In the genomic region with DNA sequence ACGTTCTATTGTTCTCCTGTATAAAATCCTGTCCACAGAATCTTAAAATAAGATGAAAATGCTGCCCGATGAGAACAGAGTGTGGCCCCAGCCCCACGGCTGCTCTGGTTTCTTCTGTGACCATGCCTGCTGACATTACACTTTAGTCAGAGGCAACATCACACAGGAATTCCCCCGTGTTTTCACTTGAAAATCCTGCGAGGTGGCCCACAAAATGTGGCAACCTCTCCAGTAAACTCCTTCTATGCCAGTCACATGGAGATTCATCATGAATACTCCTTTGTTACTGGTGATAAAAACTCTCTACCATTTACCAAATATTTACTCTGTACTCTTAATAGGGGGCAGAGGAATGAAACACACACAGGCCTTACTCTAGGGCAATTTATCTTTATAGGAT, we compare ENCODE assay signal across 24 mouse cellular contexts.
DNase-seq lines count a peak whose midpoint lies in the region; ATAC-seq and TF ChIP-seq lines count a peak whose summit lies in the region.
"Had no signal": no experiment of that assay in that cellular context is flagged by ENCODE, and none has a peak within 500 bp of the region (broad histone marks: within the 10 kb centered on the region; RNA-seq: fewer than 3 reads in every experiment).

No protein-coding gene starts in this region.

- no peak overlapping the region for H3K27ac ChIP-seq in intestine, embryonic 14.5 days (ENCODE audit: low read depth)
- H3K27ac ChIP-seq in intestine, embryonic 15.5 days: no peak overlapping the region
- H3K27ac ChIP-seq in CH12.LX (ENCODE audit: insufficient read depth, low read depth): peak overlapping the region; percentile 60; the same call in 1 of the 2 replicates
- H3K27ac ChIP-seq: embryonic facial prominence, embryonic 15.5 days; forebrain, embryonic 15.5 days; heart, adult 2 months; heart, embryonic 15.5 days; hindbrain, embryonic 10.5 days; hindbrain, embryonic 14.5 days had no signal

- H3K27me3 ChIP-seq in intestine, embryonic 14.5 days (replicated peaks; ENCODE audit: control insufficient read depth, insufficient read depth, low read length): no peaks in the 10 kb centered on the region
- H3K27me3 ChIP-seq in intestine, embryonic 15.5 days (replicated peaks): no peaks in the 10 kb centered on the region
- H3K27me3 ChIP-seq in CH12.LX (replicated peaks): no peaks in the 10 kb centered on the region
- H3K27me3 ChIP-seq: embryonic facial prominence, embryonic 15.5 days; forebrain, embryonic 15.5 days; heart, embryonic 15.5 days; Patski had no signal

- dilution Hi-C loops in CH12.LX (cut with MboI; ENCODE audit: extremely low pct_ligation_motif_present, extremely low pct_unique_long_range_greater_than_20kb, low sequenced_read_pairs): no loop called here

- no peak overlapping the region for H3K9ac ChIP-seq in intestine, embryonic 14.5 days (ENCODE audit: low read length)
- H3K9ac ChIP-seq in intestine, embryonic 15.5 days: no peak overlapping the region
- no peak overlapping the region for H3K9ac ChIP-seq in CH12.LX (ENCODE audit: insufficient read depth, low read depth)
- H3K9ac ChIP-seq: embryonic facial prominence, embryonic 15.5 days; forebrain, embryonic 15.5 days; heart, embryonic 15.5 days; hindbrain, embryonic 14.5 days had no signal

- H3K4me3 ChIP-seq in intestine, embryonic 14.5 days (ENCODE audit: low read depth, low read length): no peak overlapping the region
- H3K4me3 ChIP-seq in intestine, embryonic 15.5 days (replicated peaks): no peak overlapping the region
- no peak overlapping the region for H3K4me3 ChIP-seq in CH12.LX (replicated peaks in 1 of 3; ENCODE audit: low read depth in 2 of 3, low read length in 2 of 3, poor library complexity in 1 of 3)
- H3K4me3 ChIP-seq: embryonic facial prominence, embryonic 15.5 days; forebrain, embryonic 15.5 days; heart, adult 2 months; heart, embryonic 15.5 days; hindbrain, embryonic 10.5 days had no signal

- WGBS in intestine, embryonic 14.5 days: 58% methylated on average over 5 of the region's 5 CpGs
- WGBS in intestine, embryonic 15.5 days: 58% methylated on average over 5 of the region's 5 CpGs

- H3K79me2 ChIP-seq in CH12.LX (replicated peaks; ENCODE audit: control insufficient read depth, extremely low read depth, insufficient read depth, poor library complexity, severe bottlenecking): no peaks in the 10 kb centered on the region

- ATAC-seq in intestine, embryonic 14.5 days (replicated peaks; ENCODE audit: low FRiP score, low TSS enrichment, low read depth): 0 out of 2 replicates have a peak, but pooled peaks have one; percentile 36
- no peak for ATAC-seq in intestine, embryonic 15.5 days
- peak; percentile 23 for ATAC-seq in granulocyte monocyte progenitor cell, adult 5-6 weeks (replicated peaks; ENCODE audit: poor library complexity, severe bottlenecking)
- ATAC-seq in frontal cortex, adult (ENCODE audit: low TSS enrichment): no peak
- ATAC-seq: forebrain, embryonic 15.5 days; intestine, embryonic 16.5 days had no signal

- TF ChIP-seq CTCF in CH12.LX (conservative IDR thresholded peaks at IDR 0.05 in 1 of 2, IDR thresholded peaks at IDR 0.05 in 1 of 2; ENCODE audit: low read depth in 2 of 2, low read length in 2 of 2): no peak

- TF ChIP-seq POLR2A in CH12.LX (IDR thresholded peaks at IDR 0.05; ENCODE audit: low read depth, low read length): no peak

- no peaks in the 10 kb centered on the region for H3K36me3 ChIP-seq in intestine, embryonic 14.5 days (ENCODE audit: control insufficient read depth, insufficient read depth, low read length)
- H3K36me3 ChIP-seq in intestine, embryonic 15.5 days: no peaks in the 10 kb centered on the region
- peaks cover 0 to 9% of the 10 kb centered on the region in 2 experiments for H3K36me3 ChIP-seq in CH12.LX (replicated peaks in 1 of 2; ENCODE audit: control insufficient read depth in 1 of 2, insufficient read depth in 1 of 2, low read length in 1 of 2)
- H3K36me3 ChIP-seq: embryonic facial prominence, embryonic 15.5 days; forebrain, embryonic 15.5 days; heart, embryonic 15.5 days; hindbrain, embryonic 10.5 days had no signal

- H3K4me2 ChIP-seq in intestine, embryonic 14.5 days (ENCODE audit: low read length): no peak overlapping the region
- H3K4me2 ChIP-seq in intestine, embryonic 15.5 days (replicated peaks): no peak overlapping the region
- peak overlapping the region; percentile 95 for H3K4me2 ChIP-seq in CH12.LX (ENCODE audit: insufficient read depth, low read depth, poor library complexity, severe bottlenecking)
- H3K4me2 ChIP-seq: embryonic facial prominence, embryonic 15.5 days; forebrain, embryonic 15.5 days; heart, embryonic 11.5 days; heart, embryonic 15.5 days; hindbrain, embryonic 14.5 days had no signal

- no peak for DNase-seq in intestine, embryonic 14.5 days (ENCODE audit: low spot score)
- DNase-seq in 3T3-L1 (ENCODE audit: low read depth, low spot score) (peak; percentile 62), CH12.LX (ENCODE audit: extremely low read depth) (no peak)
- no peak for DNase-seq in kidney, adult 8-10 months
- DNase-seq in right cerebral cortex, postnatal 10 days (ENCODE audit: low spot score in 2 of 2): no peak
- DNase-seq: adrenal gland, adult 2 months; adrenal gland, postnatal 25 days; cerebellum, adult 2 months; cerebellum, postnatal 14 days; embryo, embryonic 11 days; gastrocnemius, postnatal 10 days; heart, adult 2 months; heart, postnatal 14 days had no signal

- no peaks in the 10 kb centered on the region for H3K9me3 ChIP-seq in intestine, embryonic 14.5 days (ENCODE audit: control insufficient read depth, low read length)
- H3K9me3 ChIP-seq in intestine, embryonic 15.5 days: no peaks in the 10 kb centered on the region
- H3K9me3 ChIP-seq in CH12.LX (replicated peaks; ENCODE audit: low read length): no peaks in the 10 kb centered on the region
- H3K9me3 ChIP-seq: embryonic facial prominence, embryonic 15.5 days; forebrain, embryonic 15.5 days; heart, embryonic 15.5 days; hindbrain, embryonic 10.5 days had no signal

- no peak for TF ChIP-seq RAD21 in CH12.LX (IDR thresholded peaks at IDR 0.05; ENCODE audit: low read depth, low read length)

- in situ Hi-C loops in CH12.LX (cut with MboI; ENCODE audit: low pct_ligation_motif_present, low pct_unique_long_range_greater_than_20kb, low sequenced_read_pairs): no loop called here

- no peak for TF ChIP-seq EP300 in CH12.LX (IDR thresholded peaks at IDR 0.05; ENCODE audit: low read length)

- no peaks in the 10 kb centered on the region for H3K4me1 ChIP-seq in intestine, embryonic 14.5 days (replicated peaks; ENCODE audit: control insufficient read depth, insufficient read depth, low read length)
- H3K4me1 ChIP-seq in intestine, embryonic 15.5 days (replicated peaks): 0 out of 2 replicates have a peak, but pooled peaks cover 2% of the 10 kb centered on the region
- H3K4me1 ChIP-seq in CH12.LX (ENCODE audit: control insufficient read depth in 1 of 2, insufficient read depth in 2 of 2): peaks cover 19 to 48% of the 10 kb centered on the region in 2 experiments
- H3K4me1 ChIP-seq: embryonic facial prominence, embryonic 15.5 days; forebrain, embryonic 15.5 days; heart, embryonic 15.5 days; hindbrain, embryonic 10.5 days had no signal

TF ChIP-seq in CH12.LX, 34 proteins besides CTCF, POLR2A, EP300 and RAD21:
- no peak for TF ChIP-seq CHD1 (IDR thresholded peaks at IDR 0.05; ENCODE audit: low read depth, low read length)
- TF ChIP-seq MXI1 (IDR thresholded peaks at IDR 0.05; ENCODE audit: low read depth, low read length): peak; percentile 45; the same call in 1 of the 2 replicates

Comparison
In these comparisons a context has a peak if more than half of its experiments do, and no peak if none do; other contexts are left out.
1. ATAC-seq: peak in intestine, embryonic 14.5 days (single experiment) and granulocyte monocyte progenitor cell, adult 5-6 weeks (single experiment); none in intestine, embryonic 15.5 days (single experiment) and frontal cortex, adult (single experiment).